Mouse (Mus musculus): ENCODE results near the gene Coro1c. TPM values are rescaled to one million over a fixed set of nuclear protein-coding genes. Genes with fewer than 3 reads are reported as not detected.

The Coro1c gene
- polyA plus RNA-seq, 1 experiment from 2014 or later = 130 TPM

- Histone ChIP-seq H3K9me3 (replicated peaks; ENCODE audit: control insufficient read depth, low read length) (no peaks in the 10 kb centered on the region), H3K9ac (replicated peaks; ENCODE audit: low read length) (no peak overlapping the region), H3K36me3 (replicated peaks; ENCODE audit: control insufficient read depth, insufficient read depth, low read depth, low read length) (no peaks in the 10 kb centered on the region), H3K4me3 (ENCODE audit: low read depth, low read length) (no peak overlapping the region), H3K27ac (replicated peaks; ENCODE audit: low read depth, low read length) (no peak overlapping the region; the same call in 1 of the 2 replicates), H3K4me2 (ENCODE audit: low read depth, low read length) (no peak overlapping the region), H3K4me1 (ENCODE audit: control insufficient read depth, insufficient read depth, low read length) (no peaks in the 10 kb centered on the region), H3K27me3 (ENCODE audit: control insufficient read depth, insufficient read depth, low read length) (no peaks in the 10 kb centered on the region)
- ATAC-seq (replicated peaks; ENCODE audit: insufficient number of reproducible peaks, low FRiP score, low TSS enrichment, low read depth) (no peak), DNase-seq (ENCODE audit: low spot score) (no peak)
- 76% methylated on average over 7 of the region's 7 CpGs for WGBS
These were observed 78.8 kb downstream of the Coro1c start for GRCm38 (mm10) chr5:113829566-113830291.

- Histone ChIP-seq H3K36me3 (replicated peaks; ENCODE audit: control insufficient read depth, insufficient read depth, low read depth, low read length) (no peaks in the 10 kb centered on the region), H3K9me3 (replicated peaks; ENCODE audit: control insufficient read depth, low read length) (no peaks in the 10 kb centered on the region), H3K4me1 (ENCODE audit: control insufficient read depth, insufficient read depth, low read length) (no peaks in the 10 kb centered on the region), H3K4me2 (ENCODE audit: low read depth, low read length) (no peak overlapping the region), H3K9ac (replicated peaks; ENCODE audit: low read length) (no peak overlapping the region), H3K27ac (replicated peaks; ENCODE audit: low read depth, low read length) (no peak overlapping the region), H3K27me3 (ENCODE audit: control insufficient read depth, insufficient read depth, low read length) (no peaks in the 10 kb centered on the region), H3K4me3 (ENCODE audit: low read depth, low read length) (no peak overlapping the region)
- no peak for ATAC-seq (replicated peaks; ENCODE audit: insufficient number of reproducible peaks, low FRiP score, low TSS enrichment, low read depth)
- no peak for DNase-seq (ENCODE audit: low spot score)
- 60% methylated on average over 7 of the region's 7 CpGs for WGBS
These were observed 80.1 kb downstream of the Coro1c start for GRCm38 (mm10) chr5:113828481-113828880.

- no peak overlapping the region for H3K27ac ChIP-seq (replicated peaks; ENCODE audit: low read depth, low read length)
- no peaks in the 10 kb centered on the region for H3K9me3 ChIP-seq (replicated peaks; ENCODE audit: control insufficient read depth, low read length)
- no peaks in the 10 kb centered on the region for H3K4me1 ChIP-seq (ENCODE audit: control insufficient read depth, insufficient read depth, low read length)
- WGBS = 50% methylated on average over 4 of the region's 4 CpGs
- H3K4me2 ChIP-seq (ENCODE audit: low read depth, low read length) = no peak overlapping the region
- H3K27me3 ChIP-seq (ENCODE audit: control insufficient read depth, insufficient read depth, low read length) = no peaks in the 10 kb centered on the region
- DNase-seq (ENCODE audit: low spot score) (no peak), ATAC-seq (replicated peaks; ENCODE audit: insufficient number of reproducible peaks, low FRiP score, low TSS enrichment, low read depth) (no peak)
- no peaks in the 10 kb centered on the region for H3K36me3 ChIP-seq (replicated peaks; ENCODE audit: control insufficient read depth, insufficient read depth, low read depth, low read length)
- no peak overlapping the region for H3K9ac ChIP-seq (replicated peaks; ENCODE audit: low read length)
- no peak overlapping the region for H3K4me3 ChIP-seq (ENCODE audit: low read depth, low read length)
These were observed 80.6 kb downstream of the Coro1c start for GRCm38 (mm10) chr5:113827991-113828411.

- Histone ChIP-seq H3K4me2 (ENCODE audit: low read depth, low read length) (no peak overlapping the region), H3K27ac (replicated peaks; ENCODE audit: low read depth, low read length) (no peak overlapping the region), H3K36me3 (replicated peaks; ENCODE audit: control insufficient read depth, insufficient read depth, low read depth, low read length) (no peaks in the 10 kb centered on the region), H3K4me3 (ENCODE audit: low read depth, low read length) (no peak overlapping the region), H3K4me1 (ENCODE audit: control insufficient read depth, insufficient read depth, low read length) (no peaks in the 10 kb centered on the region), H3K9ac (replicated peaks; ENCODE audit: low read length) (no peak overlapping the region), H3K27me3 (ENCODE audit: control insufficient read depth, insufficient read depth, low read length) (no peaks in the 10 kb centered on the region), H3K9me3 (replicated peaks; ENCODE audit: control insufficient read depth, low read length) (no peaks in the 10 kb centered on the region)
- ATAC-seq (replicated peaks; ENCODE audit: insufficient number of reproducible peaks, low FRiP score, low TSS enrichment, low read depth) (no peak), DNase-seq (ENCODE audit: low spot score) (no peak)
- WGBS = 91% methylated on average over 4 of the region's 4 CpGs
These were observed 81.9 kb downstream of the Coro1c start for GRCm38 (mm10) chr5:113826619-113827018.

- 88% methylated on average over 7 of the region's 7 CpGs for WGBS
These were observed 83.0 kb downstream of the Coro1c start for GRCm38 (mm10) chr5:113825558-113825957.

GRCm38 (mm10) chr5:113824228-113824627 lies 84.3 kb downstream of the Coro1c start:
- H3K4me3 ChIP-seq (ENCODE audit: low read depth, low read length) = no peak overlapping the region
- no peak overlapping the region for H3K9ac ChIP-seq (replicated peaks; ENCODE audit: low read length)
- ATAC-seq (replicated peaks; ENCODE audit: insufficient number of reproducible peaks, low FRiP score, low TSS enrichment, low read depth) (no peak), DNase-seq (ENCODE audit: low spot score) (no peak)
- WGBS = 81% methylated on average over 4 of the region's 4 CpGs
- no peak overlapping the region for H3K4me2 ChIP-seq (ENCODE audit: low read depth, low read length)
- no peaks in the 10 kb centered on the region for H3K36me3 ChIP-seq (replicated peaks; ENCODE audit: control insufficient read depth, insufficient read depth, low read depth, low read length)
- no peaks in the 10 kb centered on the region for H3K27me3 ChIP-seq (ENCODE audit: control insufficient read depth, insufficient read depth, low read length)
- H3K27ac ChIP-seq (replicated peaks; ENCODE audit: low read depth, low read length) = no peak overlapping the region
- no peaks in the 10 kb centered on the region for H3K9me3 ChIP-seq (replicated peaks; ENCODE audit: control insufficient read depth, low read length)
- no peaks in the 10 kb centered on the region for H3K4me1 ChIP-seq (ENCODE audit: control insufficient read depth, insufficient read depth, low read length)

More at GRCm38 (mm10) chr5:113825558-113825957, 83.0 kb downstream of the Coro1c start:
- Histone ChIP-seq H3K9ac (replicated peaks; ENCODE audit: low read length) (no peak overlapping the region), H3K4me3 (ENCODE audit: low read depth, low read length) (no peak overlapping the region), H3K4me1 (ENCODE audit: control insufficient read depth, insufficient read depth, low read length) (no peaks in the 10 kb centered on the region), H3K4me2 (ENCODE audit: low read depth, low read length) (no peak overlapping the region), H3K27ac (replicated peaks; ENCODE audit: low read depth, low read length) (no peak overlapping the region), H3K9me3 (replicated peaks; ENCODE audit: control insufficient read depth, low read length) (no peaks in the 10 kb centered on the region), H3K36me3 (replicated peaks; ENCODE audit: control insufficient read depth, insufficient read depth, low read depth, low read length) (no peaks in the 10 kb centered on the region), H3K27me3 (ENCODE audit: control insufficient read depth, insufficient read depth, low read length) (no peaks in the 10 kb centered on the region)
- ATAC-seq (replicated peaks; ENCODE audit: insufficient number of reproducible peaks, low FRiP score, low TSS enrichment, low read depth) = no peak
- DNase-seq (ENCODE audit: low spot score) = no peak

- ATAC-seq (replicated peaks; ENCODE audit: insufficient number of reproducible peaks, low FRiP score, low TSS enrichment, low read depth) (no peak), DNase-seq (ENCODE audit: low spot score) (no peak)
- 65% methylated on average over 14 of the region's 14 CpGs for WGBS
- Histone ChIP-seq H3K4me2 (ENCODE audit: low read depth, low read length) (no peak overlapping the region), H3K27ac (replicated peaks; ENCODE audit: low read depth, low read length) (no peak overlapping the region), H3K4me3 (ENCODE audit: low read depth, low read length) (no peak overlapping the region), H3K9ac (replicated peaks; ENCODE audit: low read length) (no peak overlapping the region), H3K4me1 (ENCODE audit: control insufficient read depth, insufficient read depth, low read length) (no peaks in the 10 kb centered on the region), H3K36me3 (replicated peaks; ENCODE audit: control insufficient read depth, insufficient read depth, low read depth, low read length) (no peaks in the 10 kb centered on the region), H3K9me3 (replicated peaks; ENCODE audit: control insufficient read depth, low read length) (no peaks in the 10 kb centered on the region), H3K27me3 (ENCODE audit: control insufficient read depth, insufficient read depth, low read length) (no peaks in the 10 kb centered on the region)
These were observed 90.0 kb downstream of the Coro1c start for GRCm38 (mm10) chr5:113818572-113818971.

- Histone ChIP-seq H3K4me3 (ENCODE audit: low read depth, low read length) (no peak overlapping the region), H3K4me2 (ENCODE audit: low read depth, low read length) (no peak overlapping the region), H3K36me3 (replicated peaks; ENCODE audit: control insufficient read depth, insufficient read depth, low read depth, low read length) (no peaks in the 10 kb centered on the region), H3K27ac (replicated peaks; ENCODE audit: low read depth, low read length) (no peak overlapping the region), H3K9ac (replicated peaks; ENCODE audit: low read length) (no peak overlapping the region), H3K4me1 (ENCODE audit: control insufficient read depth, insufficient read depth, low read length) (no peaks in the 10 kb centered on the region), H3K9me3 (replicated peaks; ENCODE audit: control insufficient read depth, low read length) (no peaks in the 10 kb centered on the region), H3K27me3 (ENCODE audit: control insufficient read depth, insufficient read depth, low read length) (no peaks in the 10 kb centered on the region)
- 14% methylated on average over 15 of the region's 15 CpGs for WGBS
- ATAC-seq (replicated peaks; ENCODE audit: insufficient number of reproducible peaks, low FRiP score, low TSS enrichment, low read depth) (no peak), DNase-seq (ENCODE audit: low spot score) (peak; percentile 91)
These were observed 92.9 kb downstream of the Coro1c start for GRCm38 (mm10) chr5:113815638-113816152.
